Mouse (Mus musculus) heart, embryonic 14.5 days (tissue): ENCODE measurements around the gene Aatf. TPM values are rescaled to one million over a fixed set of nuclear protein-coding genes. Genes with fewer than 3 reads are reported as not detected.

Source experiments
- ATAC-seq: fragments of 200-750 bp; cut with Nextera tagmentation; 2 replicates; pipeline ENCODE4 v1.8.0; 2017; ENCODE audit warnings: low read depth, moderate TSS enrichment; ENCODE audit not compliant: insufficient number of reproducible peaks, insufficient read depth, low FRiP score
- H3K27ac ChIP-seq, 2 experiments: fragments of 200-500 bp in 1 of 2; fragments of 300-500 bp in 1 of 2; sonication (generic) in 1 of 2; replicated peaks in 1 of 2; 2 replicates each; pipeline ENCODE4 v1.5.1; 2012 to 2014; ENCODE audit warnings: low read depth in 2 of 2, low read length in 2 of 2, control low read depth in 1 of 2, mild to moderate bottlenecking in 1 of 2, mixed read lengths in 1 of 2; ENCODE audit not compliant: control insufficient read depth in 1 of 2, insufficient read depth in 1 of 2
- H3K27me3 ChIP-seq: fragments of 300-500 bp; sonication (generic); 2 replicates; pipeline ENCODE4 v1.6.1; 2014; ENCODE audit warnings: mild to moderate bottlenecking, low read length, control low read depth; ENCODE audit not compliant: control insufficient read depth, insufficient read depth
- H3K36me3 ChIP-seq: fragments of 300-500 bp; sonication (generic); 2 replicates; pipeline ENCODE4 v1.6.1; 2014; ENCODE audit warnings: mild to moderate bottlenecking, control low read depth, low read length, mixed read lengths; ENCODE audit not compliant: control insufficient read depth, insufficient read depth
- H3K4me1 ChIP-seq, 2 experiments: fragments of 200-500 bp in 1 of 2; fragments of 300-500 bp in 1 of 2; sonication (generic) in 1 of 2; 2 replicates each; pipeline ENCODE4 v1.6.1; 2012 to 2014; ENCODE audit warnings: low read length in 2 of 2, control low read depth in 1 of 2, mixed read lengths in 1 of 2; ENCODE audit not compliant: control insufficient read depth in 2 of 2, insufficient read depth in 2 of 2
- H3K4me2 ChIP-seq: fragments of 300-500 bp; sonication (generic); 2 replicates; pipeline ENCODE4 v1.6.1; 2014; ENCODE audit warnings: mild to moderate bottlenecking, low read length
- H3K4me3 ChIP-seq, 2 experiments: fragments of 200-500 bp in 1 of 2; fragments of 300-500 bp in 1 of 2; sonication (generic) in 1 of 2; 2 replicates each; pipeline ENCODE4 v1.5.1; 2012 to 2014; ENCODE audit warnings: low read length in 2 of 2, mild to moderate bottlenecking in 2 of 2, control low read depth in 1 of 2, low read depth in 1 of 2, moderate library complexity in 1 of 2; ENCODE audit not compliant: control insufficient read depth in 1 of 2, insufficient read depth in 1 of 2
- H3K9ac ChIP-seq: fragments of 300-500 bp; sonication (generic); 2 replicates; pipeline ENCODE4 v1.6.1; 2014; ENCODE audit warnings: mild to moderate bottlenecking, low read length
- H3K9me3 ChIP-seq: fragments of 300-500 bp; sonication (generic); 2 replicates; pipeline ENCODE4 v1.6.1; 2016; ENCODE audit warnings: low read length, control low read depth; ENCODE audit not compliant: control insufficient read depth
- WGBS: fragments of 180-500 bp; shearing (Covaris S2); extraction: QIAGEN DNeasy Blood & Tissue Kit; methylation state at CpG from one replicate; pipeline ENCODE4 v1.1.7; 2014; 5-methylcytosine and 5-hydroxymethylcytosine counted together
- polyA plus RNA-seq: library from polyadenylated mRNA; unstranded; fragments of >200 nt; fragmentation: Nextera tagmentation; extraction: Ambion mirVana; gene quantifications from 2 replicates; pipeline ENCODE4 v1.2.1, GENCODE M21; 2014

Aatf gene
- polyA plus RNA-seq, 1 experiment from 2014 or later = 23.8 TPM

DNA sequence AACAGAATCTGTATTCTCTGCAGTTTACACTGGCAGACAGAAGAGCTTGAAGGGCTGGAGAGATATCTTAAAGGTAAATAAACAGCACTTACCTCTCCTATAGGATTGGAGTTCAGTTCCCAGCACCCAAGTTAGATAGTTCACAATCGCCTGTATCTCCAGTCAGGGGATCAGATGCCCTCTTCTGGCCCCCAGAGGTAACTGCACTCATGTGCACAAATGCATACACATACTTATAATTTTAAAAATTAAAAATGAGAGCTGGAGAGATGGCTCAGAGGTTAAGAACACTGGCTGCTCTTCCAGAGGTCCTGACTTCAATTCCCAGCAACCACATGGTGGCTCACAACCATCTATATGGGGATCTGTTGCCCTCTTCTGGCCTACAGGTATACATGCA is 9.0 kb downstream of the Aatf start:
- H3K27me3 ChIP-seq = no peaks in the 10 kb centered on the region
- H3K9me3 ChIP-seq = no peaks in the 10 kb centered on the region
- H3K4me3 ChIP-seq = no peak overlapping the region
- peaks cover 58% of the 10 kb centered on the region for H3K36me3 ChIP-seq
- 92% methylated on average over 1 of the region's 1 CpGs for WGBS
- H3K4me2 ChIP-seq = no peak overlapping the region
- no peak overlapping the region for H3K9ac ChIP-seq
- no peaks in the 10 kb centered on the region for H3K4me1 ChIP-seq
- H3K27ac ChIP-seq = no peak overlapping the region
- ATAC-seq = no peak

DNA sequence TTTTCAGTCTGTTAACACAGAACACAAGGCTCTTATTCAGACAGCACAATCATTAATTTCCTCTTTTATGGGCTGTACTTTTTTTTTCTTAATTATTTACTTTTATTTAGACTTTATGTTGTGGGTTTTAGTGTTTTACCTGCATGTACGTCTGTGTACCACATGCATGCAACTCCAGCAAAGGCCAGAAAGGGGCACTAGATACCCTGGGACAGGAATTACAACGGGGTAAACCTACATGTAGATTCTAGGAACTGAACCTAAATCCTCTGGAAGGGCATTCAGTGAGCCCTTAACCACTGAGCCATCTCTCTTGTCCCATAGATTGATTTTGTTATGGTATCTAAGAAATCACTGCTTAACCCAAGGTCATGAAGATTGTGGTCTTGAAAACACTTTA is 15.4 kb downstream of the Aatf start:
- no peaks in the 10 kb centered on the region for H3K9me3 ChIP-seq
- no peak overlapping the region for H3K27ac ChIP-seq
- H3K27me3 ChIP-seq = no peaks in the 10 kb centered on the region
- no peak overlapping the region for H3K4me2 ChIP-seq
- no peak overlapping the region for H3K9ac ChIP-seq
- no peak for ATAC-seq
- H3K4me3 ChIP-seq = no peak overlapping the region
- H3K36me3 ChIP-seq = peaks cover 23% of the 10 kb centered on the region
- H3K4me1 ChIP-seq = no peaks in the 10 kb centered on the region
- 65% methylated on average over 2 of the region's 2 CpGs for WGBS

DNA sequence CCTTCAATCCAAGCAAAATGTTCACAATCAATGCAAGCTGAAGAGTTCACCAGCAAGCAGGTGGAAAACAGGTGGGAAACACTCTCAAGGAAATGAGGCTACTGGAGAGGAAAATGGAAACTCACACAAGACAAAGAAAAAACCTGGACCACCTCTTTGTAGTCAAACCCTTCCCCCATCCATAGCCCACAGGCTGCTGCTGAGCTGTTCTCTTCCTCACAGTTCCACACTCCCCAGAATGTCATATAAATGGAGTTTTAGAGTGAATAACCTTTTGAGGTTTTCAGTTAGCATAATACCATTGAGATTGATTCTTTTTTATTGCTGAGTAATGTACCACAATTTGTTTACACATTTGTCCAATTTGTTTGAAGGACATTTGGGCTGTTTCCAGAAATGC is 16.4 kb downstream of the Aatf start:
- Histone ChIP-seq H3K9ac (no peak overlapping the region), H3K9me3 (no peaks in the 10 kb centered on the region), H3K4me2 (no peak overlapping the region), H3K36me3 (peaks cover 22% of the 10 kb centered on the region), H3K27me3 (no peaks in the 10 kb centered on the region), H3K4me1 (no peaks in the 10 kb centered on the region), H3K27ac (no peak overlapping the region), H3K4me3 (no peak overlapping the region)
- ATAC-seq = no peak

DNA sequence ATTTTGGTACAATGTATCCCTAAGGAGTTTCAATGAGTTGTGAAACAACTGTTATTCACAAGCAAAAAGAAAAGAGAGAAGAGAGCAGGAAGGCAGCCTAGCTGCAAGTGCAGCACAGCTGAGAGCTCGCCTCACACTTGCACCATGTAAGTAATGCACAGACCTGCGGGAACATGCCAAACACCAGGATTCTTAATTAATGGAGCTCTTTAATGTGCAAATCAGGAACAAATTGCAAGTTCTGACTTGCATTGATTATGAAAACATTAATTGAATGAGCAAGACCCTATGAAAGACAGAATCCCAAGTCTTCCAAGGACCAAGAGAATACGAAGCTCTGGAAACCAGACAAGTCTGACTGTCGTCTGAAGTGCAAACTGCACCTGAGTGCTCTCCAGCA is 17.5 kb downstream of the Aatf start:
- 77% methylated on average over 4 of the region's 4 CpGs for WGBS
- Histone ChIP-seq H3K4me2 (no peak overlapping the region), H3K36me3 (peaks cover 32% of the 10 kb centered on the region), H3K4me3 (no peak overlapping the region), H3K4me1 (no peaks in the 10 kb centered on the region), H3K9me3 (no peaks in the 10 kb centered on the region), H3K27me3 (no peaks in the 10 kb centered on the region), H3K27ac (no peak overlapping the region), H3K9ac (no peak overlapping the region)
- ATAC-seq = no peak

DNA sequence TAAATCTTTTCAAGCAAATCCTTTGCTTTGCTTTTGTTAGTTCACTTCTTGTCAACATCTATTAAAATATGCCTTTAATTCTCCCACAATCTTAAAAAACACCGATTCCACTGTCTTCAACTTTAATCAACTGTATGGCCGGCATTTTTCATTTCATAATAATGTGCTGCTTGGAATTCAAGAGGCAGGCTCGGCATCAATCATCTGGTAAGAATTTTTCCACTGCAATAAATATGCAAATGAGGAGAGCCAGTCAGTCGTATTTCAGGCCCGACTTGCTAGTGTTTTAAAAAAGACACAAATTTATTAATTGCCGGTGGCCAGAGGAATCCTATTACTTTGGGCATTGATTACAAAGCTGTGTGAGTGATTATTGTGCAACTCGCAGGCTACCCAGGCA is 31.7 kb downstream of the Aatf start:
- no peak overlapping the region for H3K4me2 ChIP-seq
- peaks cover 0 to 15% of the 10 kb centered on the region in 2 experiments; a peak in 1 of 4 replicates for H3K4me1 ChIP-seq
- WGBS = 81% methylated on average over 7 of the region's 7 CpGs
- H3K9ac ChIP-seq = no peak overlapping the region
- no peak overlapping the region for H3K27ac ChIP-seq
- no peaks in the 10 kb centered on the region for H3K9me3 ChIP-seq
- H3K36me3 ChIP-seq = no peaks in the 10 kb centered on the region
- no peaks in the 10 kb centered on the region for H3K27me3 ChIP-seq
- no peak for ATAC-seq
- H3K4me3 ChIP-seq = no peak overlapping the region

DNA sequence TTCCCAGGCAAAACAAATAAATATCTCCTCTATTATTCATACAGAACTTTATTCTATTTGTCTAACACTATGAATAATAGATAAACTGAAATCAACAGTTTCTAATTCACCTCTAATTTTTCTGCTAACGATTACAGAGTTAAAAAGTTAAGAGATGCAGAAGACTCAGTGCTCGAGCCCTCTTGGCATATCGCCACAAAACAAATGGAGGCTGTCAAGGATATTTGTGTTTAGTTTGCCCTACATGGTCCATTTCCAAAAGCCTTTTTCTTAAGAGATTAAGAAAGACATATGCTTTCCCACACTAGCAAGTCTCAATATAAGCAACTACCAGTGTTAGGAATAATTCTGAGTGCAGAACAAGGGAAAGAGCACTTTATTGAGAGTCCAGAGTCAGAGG is 32.9 kb downstream of the Aatf start:
- Histone ChIP-seq H3K4me3 (no peak overlapping the region), H3K9ac (no peak overlapping the region), H3K27ac (no peak overlapping the region), H3K27me3 (no peaks in the 10 kb centered on the region), H3K4me1 (peaks cover 0 to 15% of the 10 kb centered on the region in 2 experiments; a peak in 1 of 4 replicates), H3K9me3 (no peaks in the 10 kb centered on the region), H3K4me2 (no peak overlapping the region), H3K36me3 (no peaks in the 10 kb centered on the region)
- WGBS = 62% methylated on average over 3 of the region's 3 CpGs
- ATAC-seq = no peak

DNA sequence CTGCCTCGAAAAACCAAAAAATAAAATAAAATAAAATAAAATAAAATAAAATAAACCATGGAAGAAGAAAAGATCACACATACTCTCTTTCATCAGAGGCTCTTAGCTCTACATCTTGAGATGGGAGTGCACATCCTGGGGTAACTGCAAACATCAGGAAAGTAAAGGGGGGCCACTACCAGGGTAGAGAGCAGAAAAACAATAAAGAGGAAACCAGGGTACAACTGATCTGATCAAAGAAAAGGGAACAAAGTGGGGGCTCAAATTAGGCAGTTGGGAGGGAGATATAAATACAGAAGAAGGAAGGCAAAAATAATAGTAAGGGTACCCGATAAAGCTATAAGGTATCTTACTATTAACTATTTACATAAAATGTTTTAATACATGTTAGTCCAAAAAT is 36.7 kb downstream of the Aatf start:
- Histone ChIP-seq H3K27ac (no peak overlapping the region), H3K36me3 (peaks cover 8% of the 10 kb centered on the region), H3K4me2 (no peak overlapping the region), H3K4me3 (no peak overlapping the region), H3K9me3 (no peaks in the 10 kb centered on the region), H3K27me3 (no peaks in the 10 kb centered on the region), H3K4me1 (peaks cover 0 to 13% of the 10 kb centered on the region in 2 experiments; a peak in 1 of 4 replicates), H3K9ac (no peak overlapping the region)
- no peak for ATAC-seq
- WGBS = 84% methylated on average over 2 of the region's 2 CpGs

DNA sequence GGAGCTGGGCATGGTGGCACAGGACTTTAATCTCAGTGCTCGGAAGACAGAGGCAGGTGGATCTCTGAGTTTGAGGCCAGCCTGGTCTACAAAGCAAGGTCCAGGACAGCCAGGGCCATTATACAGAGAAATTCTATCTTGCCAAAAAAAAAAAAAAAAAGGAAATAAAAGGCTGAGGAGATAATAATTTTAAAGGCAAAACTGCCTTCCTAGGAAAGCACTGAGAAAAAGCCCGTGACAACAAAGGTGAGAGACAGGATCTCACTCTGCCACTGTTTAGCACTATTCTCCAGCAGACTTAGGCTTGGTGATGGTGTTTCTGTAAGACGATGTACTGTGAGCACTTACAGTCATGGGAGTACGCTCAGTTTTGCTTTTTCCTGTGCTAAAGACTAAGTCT is 37.3 kb downstream of the Aatf start:
- H3K4me2 ChIP-seq = no peak overlapping the region
- H3K36me3 ChIP-seq = peaks cover 10% of the 10 kb centered on the region
- 98% methylated on average over 4 of the region's 4 CpGs for WGBS
- no peak overlapping the region for H3K27ac ChIP-seq
- ATAC-seq = no peak
- H3K9ac ChIP-seq = no peak overlapping the region
- H3K4me3 ChIP-seq = no peak overlapping the region
- no peaks in the 10 kb centered on the region for H3K9me3 ChIP-seq
- peaks cover 0 to 6% of the 10 kb centered on the region in 2 experiments; a peak in 1 of 4 replicates for H3K4me1 ChIP-seq
- H3K27me3 ChIP-seq = no peaks in the 10 kb centered on the region
